Mouse (Mus musculus): ENCODE data around the gene Myh9.

The Myh9 gene

GRCm38 (mm10) chr15:77788356-77788755 is 53.6 kb downstream of the Myh9 start:
- no peak for DNase-seq (ENCODE audit: low spot score in 2 of 2)

DNA sequence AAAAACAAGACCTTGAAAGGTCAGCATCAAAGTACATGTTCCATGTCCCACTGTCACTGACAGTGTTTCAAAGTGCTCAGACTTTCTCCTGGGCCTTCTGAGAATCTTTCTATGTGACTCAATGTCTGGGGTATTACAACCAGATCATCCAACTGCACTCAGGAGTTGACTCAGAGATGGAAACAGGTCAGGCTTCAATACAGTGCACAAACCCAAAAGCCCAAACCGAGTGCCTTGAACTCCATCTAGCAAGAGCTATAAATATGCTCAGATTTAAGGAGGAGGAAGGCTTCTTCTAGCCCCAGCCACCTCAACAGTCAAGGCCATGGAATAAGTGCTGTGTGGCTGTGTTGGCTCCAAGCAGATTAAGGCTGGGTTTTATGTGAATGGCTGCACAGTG is 56.2 kb downstream of the Myh9 start:
- DNase-seq (ENCODE audit: low spot score in 2 of 2): no peak

GRCm38 (mm10) chr15:77784039-77784824 is 57.7 kb downstream of the Myh9 start:
- no peak for DNase-seq (ENCODE audit: low spot score in 2 of 2)

GRCm38 (mm10) chr15:77782449-77783014 is 59.4 kb downstream of the Myh9 start:
- DNase-seq (ENCODE audit: low spot score in 2 of 2): no peak

DNA sequence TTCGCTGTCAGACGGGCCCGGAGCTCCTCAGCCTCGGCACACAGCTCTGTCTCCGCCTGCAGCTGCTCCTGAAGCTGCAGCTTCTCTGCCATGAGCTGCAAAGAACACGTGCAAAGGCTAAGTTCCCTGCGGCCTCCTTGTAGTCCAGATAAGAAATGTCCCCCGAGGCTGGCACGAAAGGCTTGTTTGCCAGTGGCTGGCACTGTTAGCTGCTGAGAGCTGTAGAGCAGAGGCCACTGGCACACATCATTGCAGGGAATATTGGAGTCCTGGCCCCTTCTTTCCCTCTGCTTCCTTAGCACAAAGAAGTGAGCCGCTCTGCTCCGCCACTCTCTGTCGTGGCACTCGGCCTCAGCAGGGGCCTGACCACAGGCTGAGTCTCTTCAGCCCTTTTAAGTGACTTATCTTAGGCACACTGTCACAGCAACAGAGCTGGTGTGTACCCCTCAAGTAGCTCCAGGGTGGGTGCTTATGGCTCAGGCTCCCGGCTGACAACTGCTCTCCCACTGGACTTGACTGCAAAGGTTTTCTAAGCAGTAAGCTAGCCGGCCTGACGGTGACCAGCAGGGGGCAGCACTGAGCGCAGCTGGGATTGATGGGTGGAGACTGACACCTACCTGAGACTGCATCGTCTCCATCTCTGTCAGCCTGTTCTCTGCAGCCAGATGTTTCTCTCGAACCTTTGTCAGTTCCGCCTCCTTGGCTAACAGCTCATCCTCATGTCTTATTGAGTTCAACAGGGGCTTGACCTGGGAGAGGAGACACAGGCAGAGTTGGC is 66.6 kb downstream of the Myh9 start:
- peak; percentile 67 to 86 for DNase-seq (ENCODE audit: low spot score in 2 of 2)

GRCm38 (mm10) chr15:77774303-77774702 is 67.7 kb downstream of the Myh9 start:
- no peak for DNase-seq (ENCODE audit: low spot score in 2 of 2)

DNA sequence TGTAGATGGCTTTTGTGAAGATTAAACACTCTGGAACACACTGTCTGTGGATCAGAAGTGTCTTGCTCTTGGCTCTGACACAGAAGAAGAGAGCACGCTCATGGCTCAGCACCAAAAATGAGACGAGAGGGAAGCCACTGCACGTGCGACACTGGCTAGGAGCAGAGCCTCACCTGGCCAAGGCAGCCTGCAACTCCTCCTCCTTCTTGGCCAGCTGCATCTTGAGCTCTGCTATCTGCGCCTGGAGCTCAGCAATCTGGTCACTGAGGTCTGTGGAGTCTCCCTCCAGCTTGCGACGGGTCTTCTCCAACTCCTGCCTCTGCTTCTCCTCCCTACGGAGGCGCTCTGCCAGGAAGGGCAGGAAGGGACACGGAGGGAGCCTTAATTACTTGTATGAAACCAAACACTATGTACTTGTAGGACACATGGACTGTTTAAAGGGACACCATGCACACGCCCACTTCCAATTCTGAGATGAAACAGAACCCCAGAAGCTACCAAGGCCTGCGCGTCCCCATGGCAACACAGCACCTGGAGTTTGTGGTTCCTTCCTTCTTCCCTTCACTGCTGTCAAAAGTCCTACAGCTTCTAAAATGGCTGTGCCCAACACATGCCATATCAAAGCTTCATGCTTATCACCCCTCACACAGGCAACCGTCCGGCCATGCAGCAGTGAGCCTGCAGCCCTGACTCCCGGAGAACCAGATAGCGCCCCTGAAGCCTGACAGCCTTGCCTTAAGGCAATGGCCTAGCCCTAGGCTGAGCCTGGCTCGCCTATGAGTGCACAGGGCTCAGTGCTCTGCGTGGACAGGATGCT is 68.7 kb downstream of the Myh9 start:
- peak; percentile 50 to 62 for DNase-seq (ENCODE audit: low spot score in 2 of 2)

GRCm38 (mm10) chr15:77770942-77771341 is 71.0 kb downstream of the Myh9 start:
- DNase-seq (ENCODE audit: low spot score in 2 of 2): no peak

DNA sequence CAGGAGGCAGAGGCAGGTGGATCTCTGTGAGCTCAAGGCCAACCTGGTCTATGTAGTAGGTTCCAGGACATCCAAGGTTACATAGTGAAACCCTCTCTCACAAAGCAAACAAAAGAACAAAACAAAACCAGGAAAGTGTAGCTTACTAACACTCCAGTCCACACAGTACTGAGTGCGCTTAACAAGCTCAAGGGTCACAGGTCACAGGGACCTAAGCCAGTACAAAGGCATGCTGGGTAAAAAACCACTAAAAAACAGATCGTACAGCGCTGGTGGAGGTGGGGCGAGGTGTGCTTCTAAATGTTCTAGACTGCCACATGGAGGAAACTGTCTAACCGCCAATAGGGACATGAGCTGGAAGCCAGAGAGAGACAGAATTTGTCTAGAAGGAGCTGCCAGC is 71.6 kb downstream of the Myh9 start:
- DNase-seq (ENCODE audit: low spot score in 2 of 2): no peak

DNA sequence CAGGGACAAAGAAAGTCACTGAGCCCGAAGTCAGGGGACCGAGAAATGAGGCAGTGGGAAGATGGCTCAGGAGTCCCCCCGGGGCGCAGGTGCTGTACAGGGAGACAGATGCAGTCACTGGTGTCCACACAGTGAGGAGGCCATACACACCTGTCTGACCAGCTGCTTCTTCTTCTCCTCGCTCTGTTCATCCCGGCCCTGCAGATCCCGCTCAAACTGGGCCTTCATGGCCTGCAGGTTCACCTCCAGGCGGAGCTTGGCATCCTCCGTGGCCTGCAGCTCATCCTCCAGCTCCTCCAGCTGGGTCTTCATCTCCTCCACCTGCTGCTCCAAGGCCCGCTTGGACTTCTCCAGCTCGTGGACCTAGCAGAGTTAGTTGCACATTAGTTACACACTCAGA is 75.0 kb downstream of the Myh9 start:
- no peak for DNase-seq (ENCODE audit: low spot score in 2 of 2)

GRCm38 (mm10) chr15:77765484-77766093 is 76.4 kb downstream of the Myh9 start:
- no peak for DNase-seq (ENCODE audit: low spot score in 2 of 2)

- DNase-seq (ENCODE audit: low spot score in 2 of 2): no peak
Measured at GRCm38 (mm10) chr15:77764391-77765006, 77.5 kb downstream of the Myh9 start.

GRCm38 (mm10) chr15:77763702-77764101 is 78.3 kb downstream of the Myh9 start:
- DNase-seq (ENCODE audit: low spot score in 2 of 2): no peak

GRCm38 (mm10) chr15:77763050-77763449 is 78.9 kb downstream of the Myh9 start:
- DNase-seq (ENCODE audit: low spot score in 2 of 2): no peak

GRCm38 (mm10) chr15:77761561-77762380 is 80.2 kb downstream of the Myh9 start:
- peak in 1 of 2 experiments; percentile 37 for DNase-seq (ENCODE audit: low spot score in 2 of 2)

DNA sequence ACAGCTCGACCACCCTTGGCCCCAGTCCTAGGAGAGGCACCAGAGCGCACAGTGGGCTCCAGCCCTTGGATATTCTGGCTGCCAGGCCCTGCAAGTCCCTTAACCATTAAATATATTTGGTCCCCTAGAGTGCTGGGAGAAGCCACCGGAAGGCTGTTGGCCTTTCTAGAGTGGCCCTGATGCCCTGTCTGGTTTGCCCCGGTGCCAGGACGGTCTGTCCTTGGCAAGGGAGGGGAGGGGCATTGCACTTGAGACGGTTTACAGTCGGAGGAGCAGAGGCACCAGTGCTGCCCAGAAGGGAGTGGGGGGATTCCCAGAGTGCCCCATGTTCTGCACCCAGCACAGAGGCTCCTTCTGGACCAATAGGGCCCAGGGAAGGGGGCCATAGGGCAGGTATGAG is 80.9 kb downstream of the Myh9 start:
- no peak for DNase-seq (ENCODE audit: low spot score in 2 of 2)

GRCm38 (mm10) chr15:77760037-77760436 is 81.9 kb downstream of the Myh9 start:
- no peak for DNase-seq (ENCODE audit: low spot score in 2 of 2)

- DNase-seq (ENCODE audit: low spot score in 2 of 2): no peak
Measured at GRCm38 (mm10) chr15:77757586-77758226, 84.3 kb downstream of the Myh9 start.

DNA sequence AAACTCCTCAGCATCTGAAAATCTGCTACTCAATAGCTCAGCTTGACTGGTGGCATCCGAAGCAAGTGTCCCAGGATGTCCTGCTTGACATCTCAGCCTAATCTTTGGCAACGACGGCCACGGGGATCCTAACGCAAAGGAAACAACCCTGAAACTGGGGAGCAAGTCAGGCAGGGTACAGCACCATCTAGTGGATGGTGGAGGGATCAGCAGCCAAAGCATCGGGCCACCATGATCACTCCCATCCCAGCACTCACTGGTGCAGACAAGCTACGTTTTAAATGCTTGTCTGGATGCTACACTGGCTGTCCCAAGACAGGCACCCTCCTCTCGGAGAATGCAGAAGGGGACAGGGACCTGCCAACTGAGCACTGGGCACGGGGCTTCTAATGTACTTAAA is 85.1 kb downstream of the Myh9 start, which contains the start of gene Apol8:
Gene Apol8 (minus strand): TSS at position 156 of the 400 bp plus-strand sequence.
- peak; percentile 59 to 77 for DNase-seq (ENCODE audit: low spot score in 2 of 2)
